Mouse (Mus musculus) right cerebral cortex, postnatal 36 days (tissue): ENCODE data around the gene Lrrc73.

Source experiments
- DNase-seq, 2 experiments: peaks; one replicate each; pipeline ENCODE4 v3.0.0; 2022; ENCODE audit warnings: low spot score in 2 of 2, mixed read lengths in 1 of 2

Lrrc73 gene

DNA sequence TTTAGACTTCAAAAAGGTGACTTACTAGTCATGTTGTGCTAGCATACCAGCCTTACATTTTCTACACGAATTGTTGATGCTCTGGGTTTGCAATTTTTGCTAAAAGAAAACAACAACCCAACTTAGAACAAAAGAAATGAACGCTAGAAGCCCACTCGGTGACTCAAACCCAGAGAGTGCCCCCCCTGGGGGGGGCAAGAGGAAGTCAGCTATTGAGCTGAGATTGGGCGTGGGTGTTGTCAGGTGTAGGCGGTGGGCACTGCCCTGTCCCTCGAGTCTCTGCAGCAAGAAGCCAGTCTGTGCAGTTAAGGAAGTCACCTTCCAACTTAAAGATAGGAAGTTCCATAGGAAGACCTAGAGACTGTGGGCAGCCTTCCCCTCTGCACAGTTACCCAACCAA, 43.3 kb downstream of the Lrrc73 start:
- no peak for DNase-seq

DNA sequence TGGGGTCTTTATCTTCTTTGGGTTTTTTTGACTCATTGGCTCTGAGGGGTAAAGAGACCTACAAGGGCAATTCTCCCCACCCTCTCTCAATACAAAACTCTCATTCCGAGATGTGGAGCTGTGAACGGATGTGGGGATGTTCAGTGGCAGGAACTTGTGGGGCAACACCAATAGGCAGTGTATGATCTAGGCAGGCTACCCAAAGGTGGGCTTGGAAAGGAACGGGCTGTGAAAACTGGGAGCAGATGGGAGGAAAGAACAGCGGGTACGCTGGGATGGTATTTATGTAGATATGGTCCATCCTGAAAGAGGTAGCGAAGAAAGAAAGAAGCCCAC, 43.7 kb downstream of the Lrrc73 start:
- no peak for DNase-seq

DNA sequence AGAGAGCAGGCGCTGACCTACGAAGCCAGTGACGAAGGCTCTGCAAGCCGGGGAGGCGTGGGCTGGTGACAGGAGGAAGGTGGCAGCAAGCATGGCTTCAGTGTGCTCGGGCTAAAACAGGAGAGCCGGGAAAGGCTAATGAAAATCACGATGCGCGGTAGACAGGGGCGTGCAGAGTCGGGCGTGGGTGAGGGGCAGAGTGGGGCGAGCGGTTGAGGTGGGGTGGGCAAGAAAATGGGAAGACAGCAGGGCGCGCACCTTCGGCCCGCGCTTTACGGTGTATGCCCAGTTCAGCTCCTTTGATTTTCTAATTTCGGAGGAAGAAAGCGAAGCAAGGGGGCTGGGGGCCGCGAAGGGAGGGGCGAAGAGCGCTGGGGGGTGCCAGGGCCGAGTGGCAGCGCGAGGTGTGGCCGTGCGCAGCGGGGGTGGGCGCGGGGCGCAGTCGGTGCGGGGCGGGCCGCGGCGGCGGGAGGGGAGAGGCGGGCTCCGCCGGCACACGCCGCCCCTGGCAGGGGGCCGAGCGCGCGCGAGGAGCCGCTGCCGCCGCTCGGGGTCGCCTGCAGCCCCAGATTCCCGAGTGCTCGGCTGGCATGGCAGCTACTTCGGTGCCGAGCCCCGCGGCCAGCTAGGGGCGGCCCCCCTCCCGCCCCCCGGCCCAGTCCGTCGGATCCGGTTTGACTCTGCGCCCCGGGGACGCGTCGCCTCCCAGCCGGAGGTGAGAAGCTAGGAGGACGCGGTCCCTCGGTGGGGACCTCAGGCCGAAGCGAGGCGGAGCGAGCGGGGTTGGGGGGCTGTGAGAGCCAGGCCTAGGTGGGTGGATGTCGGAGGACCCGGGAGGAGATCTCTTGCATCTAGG, 44.3 kb downstream of the Lrrc73 start, which contains the start of gene Dlk2:
Gene Dlk2 (plus strand): TSS at position 58 of the 856 bp plus-strand sequence.
- DNase-seq, result peak; percentile 73 to 80

DNA sequence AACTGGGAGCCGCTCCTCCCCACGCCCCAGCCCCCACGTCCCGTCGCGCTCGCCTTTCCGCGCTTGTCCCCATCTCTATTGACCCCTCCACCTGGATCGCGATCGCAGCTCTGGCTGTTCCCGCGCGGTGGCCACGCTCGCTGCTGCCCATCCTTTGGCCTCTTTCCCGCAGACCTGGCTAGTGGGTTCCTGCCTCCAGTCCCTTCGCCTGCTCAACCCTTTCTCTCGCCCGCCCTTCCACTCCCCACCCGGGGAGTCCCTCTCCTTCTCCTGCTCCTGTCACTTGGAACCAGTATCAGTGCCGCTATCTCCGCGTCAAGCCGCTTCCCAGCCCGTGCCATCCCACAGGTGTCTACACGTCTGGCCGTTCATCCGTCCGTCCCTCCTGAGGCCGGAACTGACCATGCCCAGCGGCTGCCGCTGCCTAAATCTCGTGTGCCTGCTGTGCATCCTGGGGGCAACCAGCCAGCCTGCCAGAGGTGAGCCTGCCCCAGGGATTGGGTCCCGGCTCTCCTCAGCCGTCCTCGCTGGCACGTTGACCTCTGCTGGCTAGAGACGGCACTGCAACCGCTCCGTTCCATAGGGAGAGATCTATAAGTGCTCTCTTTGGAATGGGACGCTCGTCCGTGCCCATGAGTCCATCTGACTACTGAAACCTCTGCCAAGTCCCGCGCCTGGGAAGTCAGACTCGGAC, 45.0 kb downstream of the Lrrc73 start:
- DNase-seq, result peak; percentile 77 to 78

DNA sequence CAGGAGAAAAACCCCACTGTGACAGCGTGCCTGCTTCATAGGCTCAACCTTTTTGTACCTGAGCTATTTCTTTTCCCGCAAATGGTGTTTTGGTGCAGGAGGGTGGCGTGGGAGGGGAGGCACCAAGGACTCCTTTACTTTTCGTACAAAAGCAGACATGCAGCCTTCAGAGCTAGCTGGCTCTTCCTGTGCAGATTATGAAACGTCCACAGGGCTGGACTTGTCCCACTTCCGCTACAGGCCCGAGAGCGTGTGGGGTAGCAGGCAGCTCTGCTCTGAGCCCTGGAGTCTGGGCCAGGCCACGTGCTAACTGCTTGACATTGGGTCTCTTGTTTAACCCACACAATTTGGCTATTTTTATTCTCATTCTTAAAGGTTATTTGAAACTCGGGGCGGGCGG, 48.6 kb downstream of the Lrrc73 start:
- DNase-seq, result peak; percentile 18 to 55

DNA sequence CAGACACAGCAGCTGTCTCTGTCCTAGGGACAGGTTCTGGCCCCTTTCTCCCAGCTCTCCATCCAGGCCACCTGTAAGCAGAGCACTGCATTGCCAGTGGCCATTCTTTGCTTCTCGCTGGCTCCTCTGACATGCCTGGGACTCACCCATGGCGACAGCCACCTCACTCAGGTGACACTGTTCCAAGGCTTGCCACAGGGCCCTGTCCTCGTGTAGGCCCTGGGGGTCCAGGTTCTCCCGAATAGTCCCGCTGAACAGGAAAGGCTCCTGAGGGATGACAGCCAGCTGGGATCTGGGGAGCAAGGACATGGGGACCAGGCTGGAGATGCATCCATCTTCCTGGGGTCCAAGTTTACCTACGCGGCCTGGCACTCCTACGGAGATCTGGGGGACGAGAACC, 50.9 kb downstream of the Lrrc73 start:
- no peak for DNase-seq
